ENCODE assay signal across 33 mouse cellular contexts in the genomic region with DNA sequence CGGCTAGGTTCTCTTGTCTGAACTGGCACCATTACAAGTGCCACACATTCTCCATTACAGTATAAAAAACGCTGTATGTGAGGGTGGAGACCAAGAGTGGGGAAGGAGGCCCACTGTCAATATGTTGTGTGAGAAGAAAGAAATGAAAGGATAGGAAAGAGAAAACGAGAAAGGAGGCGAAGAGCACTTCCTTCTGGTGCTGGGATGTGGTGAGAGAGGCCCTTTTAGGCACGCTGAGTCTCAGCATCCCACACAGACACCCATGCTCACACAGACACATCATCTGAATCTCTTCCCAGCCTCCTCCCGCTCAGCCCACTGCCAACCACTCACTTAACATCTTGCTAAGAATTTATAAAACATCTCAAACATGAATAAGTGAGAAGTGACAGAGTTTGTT. TPM values are rescaled to one million over a fixed set of nuclear protein-coding genes. Genes with fewer than 3 reads are reported as not detected.
DNase-seq lines count a peak whose midpoint lies in the region; ATAC-seq lines count a peak whose summit lies in the region.
"Had no signal": no experiment of that assay in that cellular context is flagged by ENCODE, and none has a peak within 500 bp of the region (broad histone marks: within the 10 kb centered on the region; RNA-seq: fewer than 3 reads in every experiment).

No protein-coding gene starts in this region.

- H3K9ac ChIP-seq in kidney, embryonic 16.5 days (replicated peaks; ENCODE audit: low read length): no peak overlapping the region
- H3K9ac ChIP-seq: embryonic facial prominence, embryonic 13.5 days; kidney, embryonic 15.5 days; limb, embryonic 15.5 days; liver, embryonic 13.5 days had no signal

- WGBS in kidney, embryonic 16.5 days: 79% methylated on average over 6 of the region's 6 CpGs
- WGBS in embryonic facial prominence, embryonic 10.5 days: 85% methylated on average over 6 of the region's 6 CpGs

- no peak overlapping the region for H3K27ac ChIP-seq in kidney, embryonic 16.5 days (ENCODE audit: low read length)
- H3K27ac ChIP-seq in embryonic facial prominence, embryonic 10.5 days (replicated peaks): no peak overlapping the region
- H3K27ac ChIP-seq: embryonic facial prominence, embryonic 13.5 days; hindbrain, embryonic 10.5 days; kidney, embryonic 15.5 days; limb, embryonic 10.5 days; limb, embryonic 15.5 days; liver, embryonic 13.5 days had no signal

- no peak overlapping the region for H3K4me2 ChIP-seq in kidney, embryonic 16.5 days (replicated peaks; ENCODE audit: low read depth, low read length)
- H3K4me2 ChIP-seq: embryonic facial prominence, embryonic 13.5 days; kidney, embryonic 15.5 days; limb, embryonic 15.5 days; liver, embryonic 13.5 days had no signal

- ATAC-seq in frontal cortex, adult (ENCODE audit: low TSS enrichment): peak; percentile 98
- no peak for ATAC-seq in kidney, embryonic 16.5 days (ENCODE audit: low FRiP score, low TSS enrichment)
- ATAC-seq: activated CD4-positive, CD25-positive, alpha-beta regulatory T cell, adult 4 months; forebrain, embryonic 16.5 days; hindbrain, embryonic 16.5 days; lung, postnatal 0 days had no signal

- no peak overlapping the region for H3K4me3 ChIP-seq in kidney, embryonic 16.5 days (ENCODE audit: low read length)
- no peak overlapping the region for H3K4me3 ChIP-seq in embryonic facial prominence, embryonic 10.5 days
- H3K4me3 ChIP-seq: embryonic facial prominence, embryonic 13.5 days; hindbrain, embryonic 10.5 days; kidney, embryonic 15.5 days; limb, embryonic 10.5 days; limb, embryonic 15.5 days; liver, embryonic 13.5 days had no signal

- no peaks in the 10 kb centered on the region for H3K27me3 ChIP-seq in kidney, embryonic 16.5 days (ENCODE audit: insufficient read depth, low read length)
- H3K27me3 ChIP-seq in embryonic facial prominence, embryonic 10.5 days (replicated peaks; ENCODE audit: low read depth, poor library complexity, severe bottlenecking): no peaks in the 10 kb centered on the region
- H3K27me3 ChIP-seq: CH12.LX; embryonic facial prominence, embryonic 13.5 days; kidney, embryonic 15.5 days; limb, embryonic 15.5 days; liver, embryonic 13.5 days had no signal

- H3K9me3 ChIP-seq in kidney, embryonic 16.5 days (ENCODE audit: low read length): no peaks in the 10 kb centered on the region
- no peaks in the 10 kb centered on the region for H3K9me3 ChIP-seq in embryonic facial prominence, embryonic 10.5 days
- H3K9me3 ChIP-seq: embryonic facial prominence, embryonic 13.5 days; hindbrain, embryonic 10.5 days; kidney, embryonic 15.5 days; limb, embryonic 10.5 days; limb, embryonic 15.5 days; liver, embryonic 13.5 days had no signal

- no peaks in the 10 kb centered on the region for H3K4me1 ChIP-seq in kidney, embryonic 16.5 days (ENCODE audit: insufficient read depth, low read length)
- no peaks in the 10 kb centered on the region for H3K4me1 ChIP-seq in embryonic facial prominence, embryonic 10.5 days
- H3K4me1 ChIP-seq: embryonic facial prominence, embryonic 13.5 days; hindbrain, embryonic 10.5 days; kidney, embryonic 15.5 days; limb, embryonic 10.5 days; limb, embryonic 15.5 days; liver, embryonic 13.5 days had no signal

- no peaks in the 10 kb centered on the region for H3K36me3 ChIP-seq in kidney, embryonic 16.5 days (ENCODE audit: insufficient read depth, low read length)
- H3K36me3 ChIP-seq in embryonic facial prominence, embryonic 10.5 days (replicated peaks): no peaks in the 10 kb centered on the region
- H3K36me3 ChIP-seq: embryonic facial prominence, embryonic 13.5 days; hindbrain, embryonic 10.5 days; kidney, embryonic 15.5 days; limb, embryonic 10.5 days; limb, embryonic 15.5 days; liver, embryonic 13.5 days had no signal

- no peak for DNase-seq in frontal cortex, postnatal 14 days (ENCODE audit: low spot score in 2 of 2)
- DNase-seq in right cerebral cortex, adult 18-20 months: peak; percentile 83
- DNase-seq in right cerebral cortex, postnatal 4 days: no peak
- peak; percentile 71 to 74 for DNase-seq in right cerebral cortex, adult 2 months (ENCODE audit: low spot score in 2 of 2)
- peak; percentile 80 for DNase-seq in telencephalon, adult 2 months (ENCODE audit: low read depth, low spot score)
- no peak for DNase-seq in embryonic facial prominence, embryonic 10.5 days (ENCODE audit: low spot score)
- DNase-seq: adrenal gland, adult 2 months; cerebellum, adult 11 months; cerebellum, adult 9-11 months; embryo, embryonic 11 days; gastrocnemius, postnatal 36 days; heart, postnatal 14 days; kidney, adult 18-20 months; liver, embryonic 13.5 days; lung, adult 18-20 months; lung, postnatal 4 days; midbrain, embryonic 14.5 days; retina, postnatal 1 day; spleen, adult 18-20 months; thymus, adult 18-20 months; thymus, postnatal 25 days had no signal

RNA-seq across cellular contexts. Expression of gene Fam19a1, which starts 14.7 kb away (rescaled TPM):
- polyA plus RNA-seq in kidney, embryonic 16.5 days (2015; fragmentation: Nextera tagmentation; extraction: Ambion mirVana): 3.3 and 3.8 TPM in 2 replicates
- 0.62 and 0.82 TPM in 2 replicates for polyA plus RNA-seq in embryonic facial prominence, embryonic 10.5 days (2016; fragmentation: Nextera tagmentation; extraction: Ambion mirVana)
- polyA plus RNA-seq: activated CD4-positive, CD25-positive, alpha-beta regulatory T cell, adult 4 months; liver, embryonic 13.5 days had no signal

Comparison
In these comparisons a context has a peak if more than half of its experiments do, and no peak if none do; other contexts are left out.
1. DNase-seq: peak in right cerebral cortex, adult 18-20 months (single experiment), right cerebral cortex, adult 2 months (2 of 2) and telencephalon, adult 2 months (single experiment); none in frontal cortex, postnatal 14 days (0 of 2), right cerebral cortex, postnatal 4 days (single experiment) and embryonic facial prominence, embryonic 10.5 days (single experiment).